Mouse (Mus musculus): Measurements from ENCODE around the gene Trmt2b.
"Not testable (repeated sequence)": the region's sequence is repeated elsewhere in the genome, so short reads cannot be mapped to it uniquely, and the experiment has no call there.

Gene Trmt2b

GRCm38 (mm10) chrX:134276275-134277160 lies at the start of gene Trmt2b:
Gene Trmt2b (minus strand): TSS chrX:134276984.
- DNase-seq (ENCODE audit: low read depth, low spot score), result peak; percentile 86

- DNase-seq (ENCODE audit: low read depth, low spot score), result peak; percentile 49
Observed at GRCm38 (mm10) chrX:134319153-134319932, 42.6 kb upstream of the Trmt2b start.

GRCm38 (mm10) chrX:134311193-134311592 lies 34.4 kb upstream of the Trmt2b start:
- not testable (repeated sequence) for DNase-seq (ENCODE audit: low read depth, low spot score)

- DNase-seq (ENCODE audit: low read depth, low spot score), result peak; percentile 79
Observed at GRCm38 (mm10) chrX:134308275-134308634, 31.5 kb upstream of the Trmt2b start.

- DNase-seq (ENCODE audit: low read depth, low spot score), result peak; percentile 94
Observed at GRCm38 (mm10) chrX:134307534-134308274, 30.9 kb upstream of the Trmt2b start, which contains the start of gene Cenpi. Gene Cenpi (plus strand): TSS chrX:134308084.

GRCm38 (mm10) chrX:134303287-134303686 lies 26.5 kb upstream of the Trmt2b start:
- no peak for DNase-seq (ENCODE audit: low read depth, low spot score)

GRCm38 (mm10) chrX:134300219-134300618 lies 23.4 kb upstream of the Trmt2b start:
- no peak for DNase-seq (ENCODE audit: low read depth, low spot score)

- no peak for DNase-seq (ENCODE audit: low read depth, low spot score)
Observed at GRCm38 (mm10) chrX:134297195-134297594, 20.4 kb upstream of the Trmt2b start.

- DNase-seq (ENCODE audit: low read depth, low spot score), result peak; percentile 18
Observed at GRCm38 (mm10) chrX:134296737-134297136, 20.0 kb upstream of the Trmt2b start.

GRCm38 (mm10) chrX:134296301-134296700 lies 19.5 kb upstream of the Trmt2b start:
- no peak for DNase-seq (ENCODE audit: low read depth, low spot score)

GRCm38 (mm10) chrX:134287305-134287704 lies 10.5 kb upstream of the Trmt2b start:
- no peak for DNase-seq (ENCODE audit: low read depth, low spot score)

GRCm38 (mm10) chrX:134285791-134286190 lies 9.0 kb upstream of the Trmt2b start:
- no peak for DNase-seq (ENCODE audit: low read depth, low spot score)

GRCm38 (mm10) chrX:134285102-134285501 lies 8.3 kb upstream of the Trmt2b start:
- no peak for DNase-seq (ENCODE audit: low read depth, low spot score)

- no peak for DNase-seq (ENCODE audit: low read depth, low spot score)
Observed at GRCm38 (mm10) chrX:134280531-134280930, 3.7 kb upstream of the Trmt2b start.

GRCm38 (mm10) chrX:134275715-134276114 lies 1.1 kb downstream of the Trmt2b start:
- no peak for DNase-seq (ENCODE audit: low read depth, low spot score)

- no peak for DNase-seq (ENCODE audit: low read depth, low spot score)
Observed at GRCm38 (mm10) chrX:134262129-134262528, 14.7 kb downstream of the Trmt2b start.

GRCm38 (mm10) chrX:134261191-134261590 lies 15.6 kb downstream of the Trmt2b start:
- DNase-seq (ENCODE audit: low read depth, low spot score), result peak; percentile 49

- DNase-seq (ENCODE audit: low read depth, low spot score), result no peak
Observed at GRCm38 (mm10) chrX:134248202-134248601, 28.6 kb downstream of the Trmt2b start.

- no peak for DNase-seq (ENCODE audit: low read depth, low spot score)
Observed at GRCm38 (mm10) chrX:134245946-134246345, 30.8 kb downstream of the Trmt2b start.

- no peak for DNase-seq (ENCODE audit: low read depth, low spot score)
Observed at GRCm38 (mm10) chrX:134238266-134238665, 38.5 kb downstream of the Trmt2b start.

- DNase-seq (ENCODE audit: low read depth, low spot score), result no peak
Observed at GRCm38 (mm10) chrX:134233048-134233447, 43.7 kb downstream of the Trmt2b start.

- no peak for DNase-seq (ENCODE audit: low read depth, low spot score)
Observed at GRCm38 (mm10) chrX:134221856-134222255, 54.9 kb downstream of the Trmt2b start, which contains the start of gene Nox1. Gene Nox1 (minus strand): TSS chrX:134221956.
